16 mouse cellular contexts compared by ENCODE assay signal in the genomic region with DNA sequence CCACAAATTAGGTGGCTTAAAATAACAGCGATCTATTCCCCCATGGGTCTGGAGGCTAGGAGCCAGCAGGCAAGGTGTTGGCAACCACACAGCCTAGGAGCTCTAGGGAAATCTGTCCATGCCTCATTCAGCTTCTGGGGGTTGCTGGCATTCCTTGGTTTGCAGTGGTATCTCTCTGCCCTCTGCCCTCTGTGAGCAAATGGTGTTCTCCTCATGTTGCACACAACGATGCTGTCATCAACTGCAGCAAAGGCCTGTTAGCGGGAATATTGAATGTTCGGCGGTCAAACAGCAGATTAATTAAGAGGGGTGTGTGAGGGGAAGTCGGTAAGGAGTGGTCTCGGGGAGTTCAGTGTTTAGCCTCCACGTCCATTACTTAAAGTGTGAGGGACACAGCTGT.
"Had no signal": no experiment of that assay in that cellular context is flagged by ENCODE, and none has a peak within 500 bp of the region (broad histone marks: within the 10 kb centered on the region; RNA-seq: fewer than 3 reads in every experiment).

No protein-coding gene starts in this region.

- H3K9me3 ChIP-seq: midbrain, embryonic 13.5 days; midbrain, embryonic 15.5 days; neural tube, embryonic 13.5 days; neural tube, embryonic 15.5 days had no signal

- ATAC-seq: midbrain, embryonic 13.5 days; midbrain, embryonic 15.5 days had no signal

- H3K4me3 ChIP-seq: midbrain, embryonic 13.5 days; midbrain, embryonic 15.5 days; myocyte; neural tube, embryonic 13.5 days; neural tube, embryonic 15.5 days had no signal

- DNase-seq: lung, adult 18-20 months; lung, embryonic 14.5 days; lung, postnatal 10 days; lung, postnatal 4 days; retina, postnatal 1 day; right cerebral cortex, postnatal 4 days; spleen, adult 18-20 months; thymus, adult 18-20 months; thymus, postnatal 14 days; thymus, postnatal 36 days had no signal

- H3K27ac ChIP-seq: midbrain, embryonic 13.5 days; midbrain, embryonic 15.5 days; neural tube, embryonic 13.5 days; neural tube, embryonic 15.5 days had no signal

- H3K4me2 ChIP-seq: lung, embryonic 14.5 days; midbrain, embryonic 11.5 days; midbrain, embryonic 13.5 days; midbrain, embryonic 15.5 days; neural tube, embryonic 13.5 days; neural tube, embryonic 15.5 days had no signal

- H3K27me3 ChIP-seq: midbrain, embryonic 15.5 days; neural tube, embryonic 13.5 days; neural tube, embryonic 15.5 days had no signal

- H3K36me3 ChIP-seq: midbrain, embryonic 13.5 days; midbrain, embryonic 15.5 days; neural tube, embryonic 13.5 days; neural tube, embryonic 15.5 days had no signal

- H3K9ac ChIP-seq: lung, embryonic 14.5 days; midbrain, embryonic 13.5 days; midbrain, embryonic 15.5 days; neural tube, embryonic 13.5 days; neural tube, embryonic 15.5 days had no signal
